Mouse (Mus musculus) midbrain, embryonic 11.5 days (tissue): ENCODE measurements at regions not wholly inside any gene's neighbourhood (a gene's known extent, or its start where the extent isn't known, plus 50 kb on each side); places are given as distances from the start of the nearest gene placed in this dataset.

Experiments used
- ATAC-seq: fragments of 200-750 bp; cut with Nextera tagmentation; 2 replicates; pipeline ENCODE4 v1.8.0; 2017; ENCODE audit warnings: moderate TSS enrichment, moderate library complexity; ENCODE audit not compliant: low FRiP score
- DNase-seq: peaks from one replicate; pipeline ENCODE4 v3.0.0; 2015; ENCODE audit warnings: low spot score; ENCODE audit errors: missing footprints
- H3K27ac ChIP-seq: fragments of 300-500 bp; sonication (generic); 2 replicates; pipeline ENCODE4 v1.5.1; 2014; ENCODE audit warnings: low read depth, low read length
- H3K27me3 ChIP-seq: fragments of 300-500 bp; sonication (generic); 2 replicates; pipeline ENCODE4 v1.6.1; 2014; ENCODE audit warnings: mild to moderate bottlenecking, low read length, moderate library complexity, mixed read lengths; ENCODE audit not compliant: control insufficient read depth, insufficient read depth
- H3K36me3 ChIP-seq: fragments of 300-500 bp; sonication (generic); 2 replicates; pipeline ENCODE4 v1.6.1; 2014; ENCODE audit warnings: mild to moderate bottlenecking, low read length, moderate library complexity, mixed read lengths; ENCODE audit not compliant: control insufficient read depth, insufficient read depth
- H3K4me1 ChIP-seq: fragments of 300-500 bp; sonication (generic); 2 replicates; pipeline ENCODE4 v1.6.1; 2014; ENCODE audit warnings: low read length; ENCODE audit not compliant: control insufficient read depth, insufficient read depth
- H3K4me2 ChIP-seq: fragments of 300-500 bp; sonication (generic); 2 replicates; pipeline ENCODE4 v1.6.1; 2014; ENCODE audit warnings: mild to moderate bottlenecking, moderate library complexity
- H3K4me3 ChIP-seq: fragments of 300-500 bp; sonication (generic); 2 replicates; pipeline ENCODE4 v1.5.1; 2014; ENCODE audit warnings: low read depth, low read length
- H3K9ac ChIP-seq: fragments of 300-500 bp; sonication (generic); 2 replicates; pipeline ENCODE4 v1.6.1; 2014; ENCODE audit warnings: low read length
- H3K9me3 ChIP-seq: fragments of 300-500 bp; sonication (generic); 2 replicates; pipeline ENCODE4 v1.6.1; 2016; ENCODE audit warnings: low read length; ENCODE audit not compliant: control insufficient read depth
- WGBS: fragments of 180-500 bp; shearing (Covaris S2); extraction: QIAGEN DNeasy Blood & Tissue Kit; methylation state at CpG from one replicate; pipeline ENCODE4 v1.1.7; 2014; 5-methylcytosine and 5-hydroxymethylcytosine counted together

GRCm38 (mm10) chr2:98901591-98902323 is 234.7 kb upstream of the Gm10800 start:
- ATAC-seq (0 out of 2 replicates have a peak, but pooled peaks have one; percentile 4), DNase-seq (no peak)
- Histone ChIP-seq H3K9me3 (no peaks in the 10 kb centered on the region), H3K4me3 (no peak overlapping the region), H3K9ac (no peak overlapping the region), H3K27ac (no peak overlapping the region), H3K36me3 (no peaks in the 10 kb centered on the region), H3K27me3 (no peaks in the 10 kb centered on the region), H3K4me2 (no peak overlapping the region), H3K4me1 (no peaks in the 10 kb centered on the region)
- 46% methylated on average over 3 of the region's 3 CpGs for WGBS
